In the genomic region with DNA sequence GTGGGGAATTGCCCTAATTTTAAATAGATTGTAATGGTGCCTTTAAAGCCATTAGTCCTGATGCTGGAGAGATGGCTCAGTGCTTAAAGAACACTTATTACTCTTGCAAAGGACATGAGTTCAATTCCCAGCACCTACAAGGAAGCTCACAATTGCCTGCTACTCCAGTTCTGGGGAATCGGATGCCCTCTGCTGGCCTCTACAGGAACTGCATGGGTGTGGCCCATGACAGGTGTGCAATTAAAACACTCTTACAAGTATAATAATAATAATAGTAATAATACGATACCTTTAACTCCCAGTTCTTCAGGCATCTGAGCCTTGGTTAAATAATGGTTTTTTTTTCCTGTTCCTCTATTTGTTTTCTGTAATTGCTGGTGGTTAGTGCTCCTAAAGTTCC, we compare ENCODE assay signal across 12 mouse cellular contexts. TPM values are rescaled to one million over a fixed set of nuclear protein-coding genes. Genes with fewer than 3 reads are reported as not detected.
DNase-seq lines count a peak whose midpoint lies in the region; ATAC-seq and TF ChIP-seq lines count a peak whose summit lies in the region.
"Had no signal": no experiment of that assay in that cellular context is flagged by ENCODE, and none has a peak within 500 bp of the region (broad histone marks: within the 10 kb centered on the region; RNA-seq: fewer than 3 reads in every experiment).

No protein-coding gene starts in this region.

- ATAC-seq in megakaryocyte, adult 5-6 weeks (ENCODE audit: poor library complexity, severe bottlenecking) = 0 out of 2 replicates have a peak, but pooled peaks have one; percentile 27
- no peak for ATAC-seq in forebrain, embryonic 15.5 days (replicated peaks)
- ATAC-seq: forebrain, embryonic 14.5 days had no signal

- H3K4me1 ChIP-seq in E14TG2a.4 (replicated peaks; ENCODE audit: low read depth, low read length) (no peaks in the 10 kb centered on the region), ES-E14 (ENCODE audit: control insufficient read depth in 2 of 2, insufficient read depth in 2 of 2, low read length in 2 of 2, poor library complexity in 1 of 2) (no peaks in the 10 kb centered on the region)
- peaks cover 9% of the 10 kb centered on the region; the same call in 1 of the 2 replicates for H3K4me1 ChIP-seq in forebrain, embryonic 15.5 days
- H3K4me1 ChIP-seq: hindbrain, embryonic 12.5 days had no signal

- no peak overlapping the region for H3K4me3 ChIP-seq in layer of hippocampus, adult 2 months
- H3K4me3 ChIP-seq in E14TG2a.4 (replicated peaks; ENCODE audit: low read length) (no peak overlapping the region), ES-E14 (ENCODE audit: insufficient read depth in 1 of 2, low read depth in 1 of 2, low read length in 2 of 2, poor library complexity in 1 of 2, severe bottlenecking in 1 of 2) (no peak overlapping the region)
- no peak overlapping the region for H3K4me3 ChIP-seq in forebrain, embryonic 15.5 days
- H3K4me3 ChIP-seq: hindbrain, embryonic 12.5 days; kidney, embryonic 15.5 days had no signal

- in situ Hi-C loops in ES-E14 (cut with MboI; ENCODE audit: low sequenced_read_pairs in 2 of 2, unreplicated experiment in 2 of 2) = no loop called here

- H3K27me3 ChIP-seq in E14TG2a.4 (ENCODE audit: insufficient read depth, low read length) = no peaks in the 10 kb centered on the region
- no peaks in the 10 kb centered on the region for H3K27me3 ChIP-seq in forebrain, embryonic 15.5 days
- H3K27me3 ChIP-seq: hindbrain, embryonic 12.5 days; kidney, embryonic 15.5 days had no signal

- H3K27ac ChIP-seq in layer of hippocampus, adult 2 months = peak overlapping the region; percentile 39; the same call in 1 of the 2 replicates
- no peak overlapping the region for H3K27ac ChIP-seq in ES-E14 (ENCODE audit: insufficient read depth, low read depth, low read length, poor library complexity, severe bottlenecking)
- no peak overlapping the region for H3K27ac ChIP-seq in forebrain, embryonic 15.5 days (replicated peaks)
- H3K27ac ChIP-seq: hindbrain, embryonic 12.5 days; kidney, embryonic 15.5 days had no signal

- H3K9me3 ChIP-seq in E14TG2a.4 (ENCODE audit: low read length) (no peaks in the 10 kb centered on the region), ES-E14 (ENCODE audit: control insufficient read depth, insufficient read depth, low read depth, low read length) (no peaks in the 10 kb centered on the region)
- H3K9me3 ChIP-seq in forebrain, embryonic 15.5 days = no peaks in the 10 kb centered on the region
- H3K9me3 ChIP-seq: hindbrain, embryonic 12.5 days; kidney, embryonic 15.5 days had no signal

- 98% methylated on average over 2 of the region's 2 CpGs for WGBS in forebrain, embryonic 15.5 days

- H3K9ac ChIP-seq in ES-E14 (ENCODE audit: insufficient read depth, low read depth, low read length, poor library complexity, severe bottlenecking) = no peak overlapping the region
- no peak overlapping the region for H3K9ac ChIP-seq in forebrain, embryonic 15.5 days (replicated peaks)
- H3K9ac ChIP-seq: hindbrain, embryonic 12.5 days; kidney, embryonic 15.5 days had no signal

- H3K4me2 ChIP-seq in forebrain, embryonic 15.5 days (replicated peaks) = no peak overlapping the region
- H3K4me2 ChIP-seq: hindbrain, embryonic 12.5 days; kidney, embryonic 15.5 days had no signal

- H3K36me3 ChIP-seq in E14TG2a.4 (ENCODE audit: insufficient read depth, low read length) = no peaks in the 10 kb centered on the region
- no peaks in the 10 kb centered on the region for H3K36me3 ChIP-seq in ES-E14 (ENCODE audit: control insufficient read depth, insufficient read depth, low read length, poor library complexity, severe bottlenecking)
- H3K36me3 ChIP-seq in forebrain, embryonic 15.5 days = no peaks in the 10 kb centered on the region
- H3K36me3 ChIP-seq: hindbrain, embryonic 12.5 days had no signal

- TF ChIP-seq CTCF in layer of hippocampus, adult 2 months (conservative IDR thresholded peaks at IDR 0.05) = peak; percentile 69
- TF ChIP-seq CTCF in E14TG2a.4 (conservative IDR thresholded peaks at IDR 0.05; ENCODE audit: low read length) = peak; percentile 92

- no peak for DNase-seq in layer of hippocampus, adult 2 months (ENCODE audit: low spot score in 2 of 2)
- no peak for DNase-seq in layer of hippocampus, adult 9-10 months (ENCODE audit: low spot score)
- peak; percentile 31 for DNase-seq in ES-E14 (ENCODE audit: low read depth, low spot score)
- DNase-seq in layer of hippocampus, postnatal 25 days (ENCODE audit: extremely low spot score in 1 of 2, low spot score in 1 of 2) = no peak
- DNase-seq: adrenal gland, postnatal 36 days; cerebellum, adult 8-10 months had no signal

TF ChIP-seq in ES-E14, 5 proteins besides CTCF, POLR2A, EP300 and RAD21:
- TF ChIP-seq CHD2 (IDR thresholded peaks at IDR 0.05; ENCODE audit: low read depth, low read length) (no peak), ZC3H11A (IDR thresholded peaks at IDR 0.05; ENCODE audit: borderline replicate concordance, low read depth, low read length) (0 out of 2 replicates have a peak, but pooled peaks have one; percentile 15)

RNA-seq across cellular contexts. Expression of a gene that starts 31.2 kb away (rescaled TPM):
- 10 to 100 TPM; 38.9 to 40.7 TPM for total RNA-seq in layer of hippocampus, adult 2 months (2021)
- 3.3 and 10.3 TPM in 2 replicates for total RNA-seq in ES-E14 (2012; rRNA removed)
- 0.02 TPM in 2 replicates for total RNA-seq in megakaryocyte, adult 5-6 weeks (2015)
- total RNA-seq in megakaryocyte, adult 5-6 weeks (2017) = not detected in 2 replicates
- 36.3 and 37.5 TPM in 2 replicates for polyA plus RNA-seq in forebrain, embryonic 15.5 days (2015; fragmentation: Nextera tagmentation; extraction: Ambion mirVana)
- total RNA-seq in layer of hippocampus, postnatal 25 days (2021) = 10 to 100 TPM; 35.5 to 41.6 TPM
